Mouse (Mus musculus): ENCODE results near the gene Foxn4.

DNA sequence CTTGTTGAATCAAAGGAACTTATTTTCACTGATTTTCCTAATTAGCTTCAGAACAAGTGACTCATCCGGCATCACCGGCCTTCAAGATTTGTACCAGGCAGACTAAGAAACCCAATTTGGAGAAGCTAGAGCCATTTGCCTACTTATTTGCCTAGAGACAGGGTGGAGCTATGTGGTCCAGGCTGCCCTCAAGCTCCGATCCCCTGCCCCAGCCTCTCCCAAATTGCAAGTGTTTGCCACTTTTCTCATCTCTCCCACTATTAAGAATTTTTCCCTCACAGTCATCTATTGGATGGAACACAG is 11.7 kb upstream of the Foxn4 start:
- TF ChIP-seq CTCF (IDR thresholded peaks at IDR 0.05; ENCODE audit: low read depth, low read length): no peak
- no peak for TF ChIP-seq POLR2A (IDR thresholded peaks at IDR 0.05; ENCODE audit: borderline replicate concordance, low read depth, low read length)

All from bone marrow macrophage, adult 2 months (primary cell).